Mouse (Mus musculus) embryo, embryonic 10 days (tissue): ENCODE data around the gene Clpsl2.
"Not testable (repeated sequence)": the region's sequence is repeated elsewhere in the genome, so short reads cannot be mapped to it uniquely, and the experiment has no call there.

Experiments used
- DNase-seq: peaks from one replicate; pipeline ENCODE4 v3.0.0-alpha.2; 2015; ENCODE audit warnings: low spot score

Clpsl2 gene

GRCm38 (mm10) chr17:28521071-28521726 is 28.0 kb upstream of the Clpsl2 start:
- no peak for DNase-seq

GRCm38 (mm10) chr17:28521920-28522319 is 27.3 kb upstream of the Clpsl2 start:
- DNase-seq, result no peak

DNA sequence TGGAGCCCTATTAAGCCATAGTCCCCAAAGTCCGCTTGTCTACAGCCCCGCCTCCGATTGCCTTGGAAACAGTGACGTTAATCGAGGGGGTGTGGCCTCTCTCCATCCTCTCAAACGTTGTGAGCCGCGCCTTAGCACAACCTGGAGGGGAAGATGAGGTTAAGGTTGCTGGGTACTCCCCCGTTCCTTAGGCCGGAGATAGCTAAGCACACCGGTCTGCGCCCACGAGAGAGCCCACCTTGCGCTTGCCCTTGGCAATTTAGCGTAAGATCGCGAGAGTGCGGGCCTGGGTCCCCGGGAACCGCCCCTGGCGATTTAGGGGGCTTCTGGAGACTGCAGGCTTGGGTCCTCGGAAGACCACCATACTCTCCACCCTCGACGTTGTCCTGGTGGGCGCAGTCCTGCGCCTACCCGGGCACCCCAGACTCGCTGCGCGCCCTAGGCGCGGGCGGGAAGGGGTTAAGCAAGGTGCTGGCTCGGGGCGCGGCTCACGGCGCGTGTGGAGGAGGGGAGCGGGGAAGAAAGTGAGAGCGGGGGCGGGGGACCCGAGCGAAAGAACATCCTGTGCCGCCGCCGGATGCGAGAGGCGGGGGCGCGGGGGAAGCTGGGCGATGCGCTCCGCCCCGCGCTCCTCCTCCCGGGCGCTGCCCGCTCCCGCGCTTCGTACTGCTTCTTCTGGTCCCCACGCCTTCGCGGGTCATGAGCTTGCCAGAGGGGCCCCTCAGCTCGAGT is 26.4 kb upstream of the Clpsl2 start:
- peak; percentile 94 for DNase-seq

DNA sequence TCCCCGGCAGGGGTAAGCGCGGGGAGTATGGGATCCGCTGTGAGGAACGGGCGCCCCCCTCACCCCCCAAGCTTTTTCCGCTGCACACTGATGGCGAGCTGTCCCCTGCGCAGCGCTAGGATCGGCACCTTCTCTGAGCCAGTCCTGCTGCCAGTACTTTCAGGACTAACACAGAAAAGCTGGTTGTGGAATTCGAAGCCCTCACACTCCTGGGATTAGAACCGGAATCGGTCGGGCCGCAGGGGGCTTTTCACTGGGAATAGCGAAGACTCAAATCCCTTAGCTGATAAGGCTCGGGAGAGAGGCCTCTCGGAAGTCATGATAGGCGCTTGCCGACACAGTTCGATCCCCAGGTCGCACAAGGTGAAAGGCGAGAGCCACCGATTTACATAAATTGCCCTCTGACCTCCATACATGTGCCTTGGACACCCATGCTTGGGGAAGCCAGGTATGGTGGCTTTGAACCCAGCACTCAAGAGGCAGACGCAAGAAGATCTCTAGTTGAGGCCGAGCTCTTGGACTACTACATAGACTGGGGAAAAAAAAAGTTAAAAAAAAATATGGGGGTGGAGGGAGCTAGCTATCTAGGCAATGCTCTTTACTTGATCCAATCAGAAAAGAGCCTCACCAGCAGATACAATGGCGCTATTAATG is 25.7 kb upstream of the Clpsl2 start:
- no peak for DNase-seq

DNA sequence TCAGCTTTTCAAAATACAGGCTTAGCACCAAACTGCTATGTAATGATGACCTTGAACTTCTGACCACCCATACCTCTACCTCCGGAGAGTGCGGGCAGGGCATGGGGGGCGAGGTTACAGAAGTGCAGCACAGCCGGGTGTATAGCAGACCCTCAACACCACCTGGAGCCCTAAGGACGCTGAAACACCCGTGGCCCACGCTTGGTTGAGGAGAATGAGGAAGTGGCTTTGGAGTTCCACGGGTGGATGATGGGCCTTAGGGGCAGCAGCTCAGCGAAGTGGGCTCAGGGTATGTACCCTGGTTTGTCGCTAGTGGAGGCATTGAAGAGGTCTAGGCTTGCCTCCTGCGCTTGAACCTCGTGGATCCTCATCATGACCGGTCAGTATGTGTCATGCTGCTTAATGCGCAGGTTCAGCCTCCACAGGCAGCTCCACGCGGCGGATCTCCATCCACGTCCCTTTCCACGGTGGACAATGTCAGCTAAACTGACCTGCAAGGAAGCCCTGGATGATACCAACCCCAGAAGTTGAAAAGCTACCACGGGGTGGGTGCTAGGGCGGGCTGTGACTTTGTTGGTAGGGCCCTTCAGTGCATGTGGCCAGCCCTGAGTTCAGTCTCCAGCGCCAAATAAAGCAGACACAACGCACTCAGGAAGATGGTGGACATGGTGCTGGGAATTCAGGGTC is 25.1 kb upstream of the Clpsl2 start:
- DNase-seq, result no peak

GRCm38 (mm10) chr17:28524831-28525430 is 24.3 kb upstream of the Clpsl2 start:
- no peak for DNase-seq

GRCm38 (mm10) chr17:28527184-28528042 is 21.8 kb upstream of the Clpsl2 start:
- DNase-seq, result no peak

DNA sequence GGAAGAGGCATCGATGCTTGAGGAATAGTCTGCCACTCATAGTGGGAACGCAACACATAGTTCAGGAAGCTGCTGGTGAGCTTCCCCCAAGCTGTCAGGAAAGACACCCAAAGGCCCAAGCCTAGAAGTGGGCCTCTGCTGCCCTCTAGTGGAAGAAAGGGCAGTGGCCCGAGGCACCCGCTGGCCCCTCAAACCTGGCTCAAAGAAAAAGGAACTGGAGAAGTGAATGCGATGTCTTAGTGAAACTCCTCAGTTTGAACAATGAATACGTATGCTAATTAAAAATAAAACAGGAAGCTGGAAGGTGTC is 21.2 kb upstream of the Clpsl2 start:
- peak; percentile 82 for DNase-seq

- no peak for DNase-seq
Observed at GRCm38 (mm10) chr17:28529116-28529515, 20.1 kb upstream of the Clpsl2 start.

GRCm38 (mm10) chr17:28530506-28530905 is 18.7 kb upstream of the Clpsl2 start, which contains the start of gene Armc12:
Gene Armc12, plus strand, starts transcription at chr17:28530806.
- DNase-seq, result no peak

DNA sequence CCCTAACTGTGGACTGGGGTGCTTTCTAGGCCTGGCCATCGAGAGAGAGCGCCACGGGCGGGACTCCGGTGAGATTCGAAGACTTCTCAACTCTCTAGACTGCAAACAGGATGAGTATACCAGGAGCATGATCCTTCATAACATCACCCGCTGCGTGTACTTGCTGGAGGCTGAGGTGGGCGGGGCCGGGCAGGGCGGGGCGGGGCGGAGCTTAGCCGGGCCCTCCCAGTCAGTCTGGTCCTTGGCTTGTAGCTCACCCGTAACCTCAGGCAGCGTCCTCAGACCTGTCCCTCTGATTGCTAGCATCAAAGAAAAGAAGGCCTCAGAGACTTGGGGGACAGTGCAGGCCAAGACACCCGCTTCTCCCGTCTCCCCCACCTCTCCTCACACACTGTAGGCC is 17.3 kb upstream of the Clpsl2 start:
- DNase-seq, result no peak

DNA sequence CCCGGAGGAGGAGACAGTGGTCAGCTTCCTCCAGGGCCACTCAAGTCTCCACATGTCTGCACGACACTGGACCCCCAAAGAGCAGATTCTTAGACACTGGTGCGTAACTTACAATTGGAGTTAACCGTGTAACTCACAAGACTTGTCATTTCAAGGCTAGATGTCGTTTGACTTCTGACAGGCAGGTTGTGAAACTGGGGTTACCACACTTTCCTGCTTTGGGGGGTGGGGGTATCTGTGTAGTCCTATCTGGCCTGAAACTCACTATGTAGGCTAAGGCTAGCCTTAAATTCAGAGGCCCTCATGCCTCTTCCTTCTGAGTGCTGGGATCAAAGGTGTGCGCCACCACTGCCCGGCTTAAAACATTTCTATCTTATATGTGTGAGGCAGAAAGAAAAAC is 16.7 kb upstream of the Clpsl2 start:
- DNase-seq, result no peak

DNA sequence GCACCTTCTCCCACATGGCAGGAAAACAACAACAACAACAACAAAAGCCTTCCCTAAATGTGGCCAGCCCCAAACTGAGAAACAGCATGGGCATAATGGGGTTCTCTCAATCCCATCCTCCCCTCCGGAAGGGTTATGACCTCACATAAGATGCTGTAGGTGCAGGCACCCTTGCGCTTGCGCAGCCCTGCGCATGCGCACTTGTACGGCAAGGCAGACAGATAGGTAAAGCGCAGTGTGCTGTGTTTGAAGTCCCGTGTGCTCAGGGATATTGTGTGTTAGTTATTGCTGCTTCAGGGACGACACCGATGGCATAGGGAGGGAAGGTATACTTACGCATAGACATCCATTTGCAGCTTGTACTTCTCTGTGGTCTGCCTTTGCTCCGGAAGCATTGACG is 15.9 kb upstream of the Clpsl2 start:
- DNase-seq, result no peak

GRCm38 (mm10) chr17:28537881-28538280 is 11.3 kb upstream of the Clpsl2 start:
- DNase-seq, result no peak

DNA sequence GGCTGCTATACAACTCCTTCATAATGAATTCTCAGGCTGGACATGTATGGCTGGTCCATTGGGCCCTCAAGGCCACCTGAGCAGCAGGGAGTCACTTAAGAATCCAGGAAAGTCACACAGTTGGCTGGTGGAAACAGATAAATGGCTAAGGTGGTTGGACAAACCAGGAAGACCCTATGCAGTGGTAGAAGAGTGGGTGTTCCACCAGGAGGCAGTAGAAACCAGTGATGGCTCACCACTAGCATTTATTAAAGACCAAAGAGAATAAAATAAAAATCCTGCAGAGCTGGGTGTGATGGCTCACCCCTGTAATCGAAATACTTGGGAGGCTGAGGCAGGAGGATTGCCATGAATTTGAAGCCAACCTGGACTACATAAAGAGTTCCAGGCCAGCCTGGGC is 2.3 kb upstream of the Clpsl2 start:
- DNase-seq, result no peak

DNA sequence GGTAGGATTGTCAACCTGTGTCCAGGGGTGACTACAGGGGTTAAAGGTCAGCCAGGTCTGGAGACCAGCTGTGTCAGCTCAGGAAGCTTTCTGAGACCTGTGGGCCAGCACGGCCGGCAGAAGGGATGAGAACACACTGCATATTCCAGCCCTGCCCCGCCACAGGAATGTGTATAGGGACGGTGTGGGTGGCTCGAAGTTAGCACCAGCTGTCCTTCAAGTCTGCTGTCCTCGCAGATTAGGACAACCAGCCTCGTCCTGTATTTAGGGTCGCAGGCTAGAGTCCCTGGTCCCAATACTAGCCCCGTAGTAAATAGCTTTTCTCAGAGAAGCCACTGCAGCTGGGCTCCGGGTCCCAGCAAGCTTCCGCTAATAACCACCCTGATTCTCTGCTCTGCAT is 661 bp upstream of the Clpsl2 start:
- no peak for DNase-seq

DNA sequence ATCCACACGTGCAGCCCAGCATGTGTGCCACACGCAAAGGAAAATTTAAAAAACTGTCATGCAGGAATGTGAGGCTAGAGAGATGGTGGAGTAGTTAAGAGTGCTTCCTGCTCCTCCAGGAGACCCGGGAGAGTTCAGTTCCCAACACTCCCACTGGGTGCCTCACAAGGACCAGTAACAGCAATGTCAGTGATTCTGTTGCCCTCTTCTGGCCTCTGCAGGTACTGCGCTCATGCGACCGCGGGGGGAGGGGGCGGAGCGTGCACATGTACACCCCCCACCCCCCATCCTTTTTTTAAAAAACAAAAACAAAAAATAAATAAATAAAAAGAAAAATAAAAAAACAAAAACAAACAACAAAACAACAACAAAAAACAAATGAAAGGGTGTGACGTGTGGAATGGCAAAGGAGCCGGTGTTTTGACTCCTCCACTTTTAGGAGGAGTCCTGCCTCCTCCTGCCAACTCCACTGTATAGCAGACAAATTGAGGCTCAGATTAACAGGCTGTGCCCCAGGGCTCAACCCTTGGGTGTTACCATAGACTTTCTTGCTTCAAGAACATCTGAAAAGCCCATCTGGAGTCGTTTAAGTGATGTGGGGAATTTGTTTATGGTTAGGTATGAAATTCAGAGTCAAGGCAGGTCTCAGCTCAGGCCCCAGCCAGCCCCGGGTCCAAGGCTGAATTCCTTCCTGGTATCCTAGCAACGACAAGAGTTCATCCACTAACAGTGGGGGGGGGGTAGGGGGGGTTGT is 4.0 kb downstream of the Clpsl2 start:
- DNase-seq, result peak; percentile 68

DNA sequence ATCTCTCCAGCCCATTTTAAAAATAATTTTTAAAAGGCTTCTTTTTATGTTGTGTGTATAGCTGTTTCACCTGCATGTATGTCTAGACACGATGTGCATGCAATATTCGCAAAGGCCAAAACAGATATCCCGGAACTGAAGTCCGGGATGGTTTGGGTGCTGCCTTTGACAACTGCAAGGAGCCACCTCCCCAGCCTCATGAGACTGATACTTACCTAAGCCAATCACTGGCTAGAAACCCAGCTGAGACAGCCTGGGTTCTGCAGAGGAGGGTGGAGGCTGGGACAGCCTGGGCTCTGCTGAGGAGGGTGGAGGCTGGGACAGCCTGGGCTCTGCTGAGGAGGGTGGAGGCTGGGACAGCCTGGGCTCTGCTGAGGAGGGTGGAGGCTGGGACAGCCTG is 4.8 kb downstream of the Clpsl2 start:
- not testable (repeated sequence) for DNase-seq

DNA sequence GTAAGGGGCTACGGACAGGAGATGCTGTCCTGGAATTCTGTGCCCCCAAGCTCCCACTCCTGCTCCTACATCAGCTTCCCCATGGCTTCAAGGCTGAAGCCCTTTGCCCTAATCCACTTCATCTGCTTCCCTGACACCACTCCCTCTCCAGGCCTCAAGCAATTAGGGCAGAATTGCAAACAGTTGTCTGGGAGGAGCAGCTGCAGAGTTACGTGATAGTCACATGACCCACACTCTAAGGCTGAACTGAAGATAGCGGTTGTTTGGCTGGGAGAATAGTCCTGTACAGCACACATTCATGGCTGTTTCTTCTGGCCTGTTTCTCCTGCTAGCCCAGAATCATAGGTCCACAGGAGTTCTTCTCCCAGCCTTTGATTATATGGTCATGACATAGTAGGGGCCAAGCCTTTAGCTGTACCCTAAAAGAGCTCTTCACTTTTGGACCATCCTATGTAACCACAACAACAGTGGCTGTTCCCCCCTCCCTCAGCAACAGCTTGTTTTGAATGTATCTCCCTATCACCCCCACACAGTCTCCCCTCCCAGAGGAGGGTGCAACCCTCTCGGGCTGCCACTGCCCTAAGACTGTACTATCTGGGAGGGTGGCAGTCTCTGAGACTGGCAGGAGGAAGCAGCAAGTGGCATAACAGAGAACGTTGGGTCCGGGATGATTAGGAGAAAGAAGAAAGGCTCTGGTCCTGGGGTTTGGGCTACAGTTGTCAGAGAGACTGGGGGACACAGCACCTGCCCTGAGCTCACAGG is 7.6 kb downstream of the Clpsl2 start:
- peak; percentile 55 for DNase-seq

DNA sequence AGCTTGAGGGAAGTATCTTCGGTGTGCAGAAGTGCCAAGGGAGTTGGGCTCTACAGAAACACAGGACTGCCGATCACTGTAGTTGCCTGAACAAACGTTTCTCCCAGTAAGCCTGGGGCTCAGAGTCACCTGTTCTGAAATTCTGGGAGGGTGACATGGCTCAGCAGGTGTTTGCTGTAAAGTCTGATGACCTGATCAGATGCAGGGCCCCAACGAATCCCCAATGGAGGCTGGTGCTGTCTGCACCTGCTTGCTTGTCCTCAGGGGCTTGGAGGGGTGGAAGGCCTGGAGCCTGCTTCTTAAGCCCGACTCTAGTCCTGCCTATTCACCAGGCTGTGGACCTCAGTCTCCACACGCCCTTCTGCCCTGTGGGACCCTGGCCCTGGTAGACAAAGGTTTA is 8.6 kb downstream of the Clpsl2 start:
- DNase-seq, result no peak
